Mouse (Mus musculus): ENCODE measurements around the gene Hsd17b2.

- TF ChIP-seq POLR2A (IDR thresholded peaks at IDR 0.05; ENCODE audit: borderline replicate concordance, extremely low read depth, low read depth, low read length) (no peak), CTCF (IDR thresholded peaks at IDR 0.05; ENCODE audit: insufficient read depth, low read length) (peak; percentile 65)
Measured at GRCm38 (mm10) chr8:117772126-117772525, 70.4 kb downstream of the Hsd17b2 start.
